Mouse (Mus musculus) forebrain, embryonic 16.5 days (tissue): ENCODE data around the gene Il34. TPM values are rescaled to one million over a fixed set of nuclear protein-coding genes. Genes with fewer than 3 reads are reported as not detected.

Experiments
- ATAC-seq: fragments of 200-750 bp; cut with Nextera tagmentation; 2 replicates; pipeline ENCODE4 v1.8.0; 2017; ENCODE audit warnings: mild to moderate bottlenecking, moderate library complexity
- H3K27ac ChIP-seq: fragments of 300-500 bp; sonication (generic); 2 replicates; pipeline ENCODE4 v1.5.1; 2014; ENCODE audit warnings: low read length, control low read depth
- H3K27me3 ChIP-seq: fragments of 300-500 bp; sonication (generic); replicated peaks from 2 replicates; pipeline ENCODE4 v1.6.1; 2014; ENCODE audit warnings: low read length; ENCODE audit not compliant: control insufficient read depth, insufficient read depth
- H3K36me3 ChIP-seq: fragments of 300-500 bp; sonication (generic); 2 replicates; pipeline ENCODE4 v1.6.1; 2014; ENCODE audit not compliant: control insufficient read depth, insufficient read depth
- H3K4me1 ChIP-seq: fragments of 300-500 bp; sonication (generic); replicated peaks from 2 replicates; pipeline ENCODE4 v1.6.1; 2014; ENCODE audit warnings: low read length; ENCODE audit not compliant: control insufficient read depth, insufficient read depth
- H3K4me2 ChIP-seq: fragments of 300-500 bp; sonication (generic); 2 replicates; pipeline ENCODE4 v1.6.1; 2014; ENCODE audit warnings: mild to moderate bottlenecking, low read length, control low read depth
- H3K4me3 ChIP-seq: fragments of 300-500 bp; sonication (generic); replicated peaks from 2 replicates; pipeline ENCODE4 v1.5.1; 2014; ENCODE audit warnings: mild to moderate bottlenecking, low read length, control low read depth
- H3K9ac ChIP-seq: fragments of 300-500 bp; sonication (generic); replicated peaks from 2 replicates; pipeline ENCODE4 v1.6.1; 2014; ENCODE audit warnings: low read depth, low read length, control low read depth
- H3K9me3 ChIP-seq: fragments of 300-500 bp; sonication (generic); 2 replicates; pipeline ENCODE4 v1.6.1; 2016; ENCODE audit warnings: low read length; ENCODE audit not compliant: control insufficient read depth
- WGBS: fragments of 180-500 bp; shearing (Covaris S2); extraction: QIAGEN DNeasy Blood & Tissue Kit; methylation state at CpG from one replicate; pipeline ENCODE4 v1.1.7; 2014; 5-methylcytosine and 5-hydroxymethylcytosine counted together
- polyA plus RNA-seq: library from polyadenylated mRNA; unstranded; fragments of >200 nt; fragmentation: Nextera tagmentation; extraction: Ambion mirVana; gene quantifications from 2 replicates; pipeline ENCODE4 v1.2.1, GENCODE M21; 2015

Il34 gene
- polyA plus RNA-seq, 1 experiment from 2014 or later: 5.4 TPM

- H3K36me3 ChIP-seq: peaks cover 49% of the 10 kb centered on the region
- 89% methylated on average over 3 of the region's 3 CpGs for WGBS
- H3K4me3 ChIP-seq: no peak overlapping the region
- peaks cover 14% of the 10 kb centered on the region for H3K4me1 ChIP-seq
- no peak for ATAC-seq
- no peak overlapping the region for H3K4me2 ChIP-seq
- H3K9me3 ChIP-seq: no peaks in the 10 kb centered on the region
- no peak overlapping the region for H3K27ac ChIP-seq
- H3K27me3 ChIP-seq: no peaks in the 10 kb centered on the region
- H3K9ac ChIP-seq: no peak overlapping the region
These were observed 36.4 kb upstream of the Il34 start for GRCm38 (mm10) chr8:110842012-110842574.

- H3K36me3 ChIP-seq: peaks cover 56% of the 10 kb centered on the region
- whole genome bisulfite sequencing: 90% methylated on average over 3 of the region's 3 CpGs
- no peaks in the 10 kb centered on the region for H3K27me3 ChIP-seq
- no peaks in the 10 kb centered on the region for H3K9me3 ChIP-seq
- H3K27ac ChIP-seq: no peak overlapping the region
- no peak overlapping the region for H3K4me3 ChIP-seq
- no peak overlapping the region for H3K9ac ChIP-seq
- H3K4me1 ChIP-seq: no peaks in the 10 kb centered on the region
- no peak overlapping the region for H3K4me2 ChIP-seq
- no peak for ATAC-seq
These were observed 26.2 kb upstream of the Il34 start for GRCm38 (mm10) chr8:110831956-110832355.

- H3K27me3 ChIP-seq: no peaks in the 10 kb centered on the region
- H3K27ac ChIP-seq: no peak overlapping the region
- no peak for ATAC-seq
- H3K9ac ChIP-seq: no peak overlapping the region
- H3K4me1 ChIP-seq: no peaks in the 10 kb centered on the region
- H3K4me2 ChIP-seq: no peak overlapping the region
- 86% methylated on average over 3 of the region's 3 CpGs for WGBS
- H3K4me3 ChIP-seq: no peak overlapping the region
- H3K36me3 ChIP-seq: peaks cover 47% of the 10 kb centered on the region
- no peaks in the 10 kb centered on the region for H3K9me3 ChIP-seq
These were observed 22.8 kb upstream of the Il34 start for GRCm38 (mm10) chr8:110828511-110828910.

GRCm38 (mm10) chr8:110824861-110825260 lies 19.1 kb upstream of the Il34 start:
- 95% methylated on average over 1 of the region's 1 CpGs for WGBS

GRCm38 (mm10) chr8:110821960-110822359 lies 16.2 kb upstream of the Il34 start:
- H3K4me1 ChIP-seq: no peaks in the 10 kb centered on the region
- no peaks in the 10 kb centered on the region for H3K9me3 ChIP-seq
- H3K9ac ChIP-seq: no peak overlapping the region
- no peak overlapping the region for H3K27ac ChIP-seq
- 90% methylated on average over 3 of the region's 3 CpGs for WGBS
- no peak overlapping the region for H3K4me3 ChIP-seq
- H3K4me2 ChIP-seq: no peak overlapping the region
- H3K36me3 ChIP-seq: peaks cover 62% of the 10 kb centered on the region
- no peaks in the 10 kb centered on the region for H3K27me3 ChIP-seq
- ATAC-seq: no peak

More at GRCm38 (mm10) chr8:110824861-110825260, 19.1 kb upstream of the Il34 start:
- H3K9me3 ChIP-seq: no peaks in the 10 kb centered on the region
- H3K4me1 ChIP-seq: no peaks in the 10 kb centered on the region
- no peak overlapping the region for H3K4me2 ChIP-seq
- no peak overlapping the region for H3K27ac ChIP-seq
- H3K4me3 ChIP-seq: no peak overlapping the region
- H3K9ac ChIP-seq: no peak overlapping the region
- H3K36me3 ChIP-seq: peaks cover 53% of the 10 kb centered on the region
- ATAC-seq: no peak
- H3K27me3 ChIP-seq: no peaks in the 10 kb centered on the region

GRCm38 (mm10) chr8:110820257-110820656 lies 14.5 kb upstream of the Il34 start:
- 93% methylated on average over 2 of the region's 2 CpGs for WGBS
- H3K9ac ChIP-seq: no peak overlapping the region
- no peak overlapping the region for H3K27ac ChIP-seq
- H3K4me3 ChIP-seq: no peak overlapping the region
- H3K9me3 ChIP-seq: no peaks in the 10 kb centered on the region
- no peaks in the 10 kb centered on the region for H3K4me1 ChIP-seq
- H3K4me2 ChIP-seq: no peak overlapping the region
- H3K27me3 ChIP-seq: no peaks in the 10 kb centered on the region
- peaks cover 67% of the 10 kb centered on the region for H3K36me3 ChIP-seq
- ATAC-seq: no peak

GRCm38 (mm10) chr8:110818593-110818992 lies 12.9 kb upstream of the Il34 start:
- Histone ChIP-seq H3K4me3 (no peak overlapping the region), H3K9me3 (no peaks in the 10 kb centered on the region), H3K27me3 (no peaks in the 10 kb centered on the region), H3K4me2 (no peak overlapping the region), H3K4me1 (no peaks in the 10 kb centered on the region), H3K36me3 (peaks cover 74% of the 10 kb centered on the region), H3K27ac (no peak overlapping the region), H3K9ac (no peak overlapping the region)
- 88% methylated on average over 3 of the region's 3 CpGs for WGBS
- no peak for ATAC-seq

- H3K27me3 ChIP-seq: no peaks in the 10 kb centered on the region
- H3K4me2 ChIP-seq: no peak overlapping the region
- 89% methylated on average over 1 of the region's 1 CpGs for WGBS
- H3K9ac ChIP-seq: no peak overlapping the region
- H3K4me1 ChIP-seq: no peaks in the 10 kb centered on the region
- no peak overlapping the region for H3K4me3 ChIP-seq
- no peaks in the 10 kb centered on the region for H3K9me3 ChIP-seq
- H3K27ac ChIP-seq: no peak overlapping the region
- ATAC-seq: no peak
- H3K36me3 ChIP-seq: peaks cover 71% of the 10 kb centered on the region
These were observed 11.3 kb upstream of the Il34 start for GRCm38 (mm10) chr8:110816990-110817389.

- H3K36me3 ChIP-seq: peaks cover 71% of the 10 kb centered on the region
- WGBS: 61% methylated on average over 3 of the region's 3 CpGs
- H3K27ac ChIP-seq: no peak overlapping the region
- H3K27me3 ChIP-seq: no peaks in the 10 kb centered on the region
- no peak overlapping the region for H3K4me2 ChIP-seq
- no peaks in the 10 kb centered on the region for H3K4me1 ChIP-seq
- H3K9me3 ChIP-seq: no peaks in the 10 kb centered on the region
- ATAC-seq: no peak
- H3K4me3 ChIP-seq: no peak overlapping the region
- no peak overlapping the region for H3K9ac ChIP-seq
These were observed 9.6 kb upstream of the Il34 start for GRCm38 (mm10) chr8:110815308-110815707.
